Mouse (Mus musculus): ENCODE data around the gene Crocc.

Crocc gene

DNA sequence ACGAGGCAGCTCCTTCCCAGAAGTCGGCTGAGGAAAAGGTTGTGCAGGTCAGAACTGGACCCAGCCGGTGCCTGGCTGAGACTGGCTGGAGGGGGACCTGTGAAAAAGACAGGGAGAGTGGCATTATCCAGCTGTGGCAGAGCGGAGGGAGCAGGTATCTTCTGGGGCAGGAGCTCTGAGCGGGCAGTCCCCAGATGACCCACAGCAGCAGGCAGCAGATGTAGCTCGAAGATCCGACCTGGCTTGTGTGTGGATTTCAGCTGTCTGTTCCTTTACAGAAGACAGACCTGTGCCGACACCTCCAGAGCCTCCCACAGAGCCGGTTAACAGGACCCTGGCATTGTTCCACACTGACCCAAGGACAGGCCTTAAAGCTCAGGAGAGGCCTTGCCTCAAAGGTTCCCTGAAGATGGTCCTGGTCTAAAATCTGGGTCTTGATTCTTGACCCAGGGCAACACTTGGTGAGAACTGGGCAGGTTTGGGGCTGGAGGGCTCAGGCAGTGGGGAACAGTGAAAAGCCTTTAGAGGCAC is 7.2 kb upstream of the Crocc start:
- CTCF ChIA-PET = interaction anchor here (1.2 to 1.3 kb wide), 2 partner anchors 10 to 101 kb away, joined by 3 to 4 read pairs; no protein-coding TSS in a partner anchor

DNA sequence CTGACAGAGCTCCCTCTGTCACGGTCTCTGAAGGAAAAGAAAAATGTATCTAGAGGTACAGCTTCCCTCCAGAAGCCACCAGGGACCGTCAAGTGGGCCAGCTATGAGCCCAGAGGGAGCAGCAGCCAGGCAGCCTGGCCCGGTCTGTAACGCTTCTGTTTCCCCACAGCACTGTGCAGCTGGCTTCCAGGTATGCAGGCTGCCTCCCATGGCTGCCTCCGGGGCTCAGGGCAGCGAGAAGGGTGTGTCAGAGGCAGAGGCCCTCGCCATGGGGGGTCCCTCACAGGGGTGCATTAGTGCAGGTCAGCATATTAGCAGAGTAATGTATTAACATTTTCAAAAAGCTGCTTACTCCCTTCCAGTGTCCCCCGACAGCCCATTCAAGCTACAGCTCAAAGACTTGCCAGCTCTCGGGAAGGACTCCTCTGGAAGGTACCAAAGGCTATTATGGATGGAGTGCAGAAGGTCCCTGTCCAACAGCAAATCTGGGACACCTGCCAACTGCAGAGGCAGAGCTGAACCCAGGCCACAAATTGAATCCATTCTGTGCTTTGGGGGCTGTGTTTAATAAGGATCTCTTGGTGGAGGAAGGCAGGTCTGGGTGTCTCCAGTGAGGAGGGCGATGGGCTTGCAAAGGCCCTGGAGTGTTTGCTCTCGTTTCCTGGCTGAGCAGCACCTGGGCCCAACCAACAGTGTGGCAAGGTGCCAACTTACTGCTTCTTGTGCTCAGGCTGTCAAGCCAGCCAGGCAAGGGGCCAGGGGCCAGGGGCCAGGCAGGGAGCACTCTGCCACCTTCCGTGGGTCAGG is 6.6 kb upstream of the Crocc start:
- CTCF ChIA-PET = no interaction called here

DNA sequence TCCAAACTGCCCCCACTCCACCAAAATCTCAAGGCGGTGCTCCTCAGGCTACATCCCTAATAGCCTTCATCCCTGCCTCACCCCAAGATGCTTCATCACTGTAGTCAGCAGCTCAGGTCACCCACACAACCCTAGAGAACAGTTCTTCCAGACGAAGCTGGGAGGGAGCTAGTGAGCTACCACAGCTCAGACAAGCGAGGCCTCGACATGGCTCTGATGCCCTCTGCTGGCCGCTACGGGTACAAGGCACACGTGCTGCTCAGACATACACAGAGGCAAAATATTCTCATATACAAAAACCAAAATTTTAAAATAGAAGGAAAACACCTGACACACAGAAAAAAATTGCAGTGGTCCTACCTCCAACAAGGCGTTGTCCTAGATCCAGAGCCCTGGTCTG is 4.8 kb upstream of the Crocc start:
- CTCF ChIA-PET = no interaction called here

DNA sequence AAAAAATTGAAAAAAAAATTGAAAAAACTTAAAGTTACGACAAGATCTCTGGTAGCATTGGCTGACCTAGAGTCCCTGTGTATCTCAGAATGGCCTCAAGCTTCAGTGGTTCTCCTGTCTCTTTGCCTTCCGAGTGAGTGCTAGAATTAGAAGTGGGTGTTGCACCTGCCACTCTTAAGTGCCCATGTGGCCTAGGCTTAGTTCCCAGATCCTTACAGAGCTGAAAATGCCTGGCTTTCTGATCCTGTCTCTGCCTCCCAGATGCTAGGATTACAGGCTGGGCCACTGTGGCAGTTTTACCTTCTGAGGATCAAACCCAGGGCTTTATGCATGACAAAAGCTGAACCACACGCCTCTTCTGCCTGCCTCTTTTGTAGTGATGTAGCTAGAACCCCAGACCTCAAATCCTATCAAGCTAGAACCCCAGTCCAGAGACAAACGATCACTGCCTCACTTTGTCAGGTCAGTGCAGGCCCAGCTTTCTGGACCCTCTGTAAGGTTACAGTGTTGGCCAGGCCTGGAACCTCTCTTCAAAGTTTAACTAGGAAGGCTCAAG is 3.8 kb upstream of the Crocc start:
- CTCF ChIA-PET = interaction anchor here (1.0 kb wide), 1 partner anchor 19 kb away, joined by 3 read pairs; no protein-coding TSS in a partner anchor

DNA sequence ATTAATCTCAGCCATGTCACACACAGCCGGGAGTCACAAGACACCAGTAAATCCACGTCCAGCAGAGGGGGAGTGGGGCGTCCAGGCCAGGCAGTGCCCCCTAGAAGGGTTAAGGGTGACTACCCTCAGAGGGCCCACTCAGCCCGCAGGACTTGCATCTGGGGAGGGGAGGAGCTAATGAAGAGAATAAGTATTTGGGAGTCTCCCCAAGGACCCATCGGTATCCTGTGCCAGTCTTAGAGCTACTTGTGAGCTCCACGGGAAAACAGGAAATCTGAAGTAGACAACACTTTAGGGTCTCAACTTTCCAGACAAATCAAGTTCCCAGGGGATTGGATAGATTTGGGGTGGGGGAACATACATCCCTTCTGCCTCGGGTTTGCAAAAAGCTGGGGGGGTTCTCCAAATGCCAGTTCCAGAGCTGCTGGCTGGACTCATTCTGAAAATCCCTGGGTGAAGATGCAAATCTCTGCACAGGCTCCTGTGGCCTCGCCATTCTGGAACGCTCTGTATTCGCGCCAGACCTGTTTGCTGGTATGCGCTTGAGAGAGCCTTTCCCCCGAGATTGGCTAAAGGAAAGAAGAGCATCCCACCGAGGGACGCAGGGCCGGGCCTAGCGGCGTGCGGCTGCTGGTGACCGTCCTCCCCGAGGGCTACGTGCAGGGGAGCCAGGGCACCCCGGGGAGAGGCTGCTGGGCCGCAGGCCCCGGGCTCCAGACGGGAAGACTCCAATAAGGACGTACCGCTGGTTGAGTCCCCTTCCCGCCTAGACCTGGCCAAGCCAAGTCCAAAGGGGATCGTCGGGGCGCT is 529 bp downstream of the Crocc start:
- CTCF ChIA-PET = interaction anchor here (0.7 to 2.0 kb wide), 3 partner anchors 17 to 668 kb away, joined by 3 to 4 read pairs (median 3); no protein-coding TSS in a partner anchor

GRCm38 (mm10) chr4:141058835-141059234 is 1.5 kb downstream of the Crocc start:
- CTCF ChIA-PET = interaction anchor here (0.7 to 1.2 kb wide), 4 partner anchors 10 to 669 kb away, joined by 3 to 10 read pairs (median 5); no protein-coding TSS in a partner anchor

DNA sequence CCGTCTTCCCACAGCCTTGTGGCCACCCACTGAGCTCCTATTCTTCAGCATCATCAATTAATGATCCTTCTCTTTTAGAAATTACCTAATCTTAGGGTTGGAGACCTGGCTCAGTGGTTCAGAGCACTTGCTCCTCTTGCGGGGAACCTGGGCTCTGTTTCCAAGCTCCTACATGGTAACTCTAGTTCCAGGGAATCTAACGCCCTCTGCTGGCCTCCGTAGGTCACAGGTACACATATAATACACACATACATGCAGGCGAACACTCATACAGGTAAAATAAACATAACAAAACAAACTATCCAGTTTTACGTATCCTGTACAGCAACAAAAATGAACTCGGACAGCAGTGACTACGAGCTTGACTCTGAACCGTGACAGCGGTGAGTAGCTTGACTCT is 3.4 kb downstream of the Crocc start:
- CTCF ChIA-PET = interaction anchor here (1.1 kb wide), 1 partner anchor 250 kb away, joined by 8 read pairs; no protein-coding TSS in a partner anchor

DNA sequence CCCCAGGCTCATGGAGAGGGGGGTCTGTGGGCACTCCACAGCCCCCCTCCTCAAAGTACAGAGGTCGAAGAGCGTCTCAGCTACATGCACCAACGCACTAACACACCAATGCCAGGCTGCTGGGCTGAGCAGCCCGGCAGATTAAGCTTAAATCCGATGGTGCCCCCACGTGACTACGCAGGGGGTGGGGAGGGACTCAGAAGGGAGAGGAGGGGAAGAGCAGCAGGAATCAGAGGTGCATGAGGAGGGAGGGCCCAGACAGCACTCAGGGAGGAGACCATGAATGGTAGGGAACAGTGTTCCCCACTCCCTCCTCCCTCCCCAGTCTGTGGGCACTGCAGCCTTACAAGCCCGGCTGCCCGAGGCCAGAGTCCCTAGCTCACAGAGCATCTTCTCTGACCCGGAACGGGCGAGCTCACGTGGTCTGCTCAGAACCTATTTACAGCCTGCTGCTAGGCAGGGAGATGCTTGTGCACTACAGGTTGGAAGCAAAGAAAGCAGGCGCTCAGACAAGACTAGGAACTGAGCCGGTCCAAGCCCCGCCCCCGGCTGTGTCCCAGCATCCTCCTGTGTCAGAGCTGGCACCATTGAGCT is 6.7 kb downstream of the Crocc start:
- CTCF ChIA-PET = no interaction called here

GRCm38 (mm10) chr4:141053138-141053537 is 7.2 kb downstream of the Crocc start:
- CTCF ChIA-PET = no interaction called here

DNA sequence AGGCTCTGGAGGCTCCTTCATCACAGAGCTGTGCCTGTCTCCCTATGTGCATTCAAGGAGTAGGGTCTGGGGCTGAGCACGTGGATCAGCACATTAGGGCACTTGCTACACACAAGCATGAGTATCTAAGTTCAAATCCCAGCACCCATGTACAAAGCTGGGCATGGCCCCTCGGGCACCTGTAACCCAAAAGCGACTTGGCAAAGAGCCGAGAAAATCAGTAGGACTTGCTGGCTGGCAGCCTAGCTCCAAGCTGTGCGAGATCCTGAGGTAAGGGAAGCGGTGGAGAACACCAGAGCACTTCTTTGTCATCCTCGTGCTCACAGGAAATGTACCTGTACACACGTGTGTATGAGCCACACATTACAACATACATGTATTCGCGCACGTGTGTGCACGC is 7.9 kb downstream of the Crocc start:
- CTCF ChIA-PET = no interaction called here

GRCm38 (mm10) chr4:141049476-141049835 is 10.9 kb downstream of the Crocc start:
- CTCF ChIA-PET = no interaction called here

GRCm38 (mm10) chr4:141048810-141049475 is 11.4 kb downstream of the Crocc start:
- CTCF ChIA-PET = interaction anchor here (0.6 kb wide), 1 partner anchor 9 kb away, joined by 10 read pairs; no protein-coding TSS in a partner anchor

DNA sequence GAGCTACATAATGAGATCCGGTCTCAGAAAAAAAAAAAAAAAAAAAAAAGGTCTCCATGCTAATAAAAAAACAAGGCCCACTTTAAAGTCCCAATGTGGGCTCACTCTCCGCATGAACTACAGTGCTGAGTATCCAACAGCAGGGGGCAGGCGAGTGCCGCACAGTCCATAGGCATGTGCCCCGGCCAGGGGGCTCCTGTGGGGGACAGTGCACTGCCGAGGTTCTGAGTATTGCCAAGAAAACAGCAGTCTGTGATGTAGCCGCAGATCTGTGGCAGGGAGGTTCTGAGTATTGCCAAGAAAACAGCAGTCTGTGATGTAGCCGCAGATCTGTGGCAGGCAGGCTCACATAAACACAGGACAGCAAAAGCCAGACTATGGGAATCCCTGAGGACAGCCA is 15.5 kb downstream of the Crocc start:
- CTCF ChIA-PET = interaction anchor here (0.6 to 0.9 kb wide), 2 partner anchors 19 to 294 kb away, joined by 3 to 6 read pairs; no protein-coding TSS in a partner anchor

- CTCF ChIA-PET = no interaction called here
These were observed 19.2 kb downstream of the Crocc start for GRCm38 (mm10) chr4:141041117-141041516.

DNA sequence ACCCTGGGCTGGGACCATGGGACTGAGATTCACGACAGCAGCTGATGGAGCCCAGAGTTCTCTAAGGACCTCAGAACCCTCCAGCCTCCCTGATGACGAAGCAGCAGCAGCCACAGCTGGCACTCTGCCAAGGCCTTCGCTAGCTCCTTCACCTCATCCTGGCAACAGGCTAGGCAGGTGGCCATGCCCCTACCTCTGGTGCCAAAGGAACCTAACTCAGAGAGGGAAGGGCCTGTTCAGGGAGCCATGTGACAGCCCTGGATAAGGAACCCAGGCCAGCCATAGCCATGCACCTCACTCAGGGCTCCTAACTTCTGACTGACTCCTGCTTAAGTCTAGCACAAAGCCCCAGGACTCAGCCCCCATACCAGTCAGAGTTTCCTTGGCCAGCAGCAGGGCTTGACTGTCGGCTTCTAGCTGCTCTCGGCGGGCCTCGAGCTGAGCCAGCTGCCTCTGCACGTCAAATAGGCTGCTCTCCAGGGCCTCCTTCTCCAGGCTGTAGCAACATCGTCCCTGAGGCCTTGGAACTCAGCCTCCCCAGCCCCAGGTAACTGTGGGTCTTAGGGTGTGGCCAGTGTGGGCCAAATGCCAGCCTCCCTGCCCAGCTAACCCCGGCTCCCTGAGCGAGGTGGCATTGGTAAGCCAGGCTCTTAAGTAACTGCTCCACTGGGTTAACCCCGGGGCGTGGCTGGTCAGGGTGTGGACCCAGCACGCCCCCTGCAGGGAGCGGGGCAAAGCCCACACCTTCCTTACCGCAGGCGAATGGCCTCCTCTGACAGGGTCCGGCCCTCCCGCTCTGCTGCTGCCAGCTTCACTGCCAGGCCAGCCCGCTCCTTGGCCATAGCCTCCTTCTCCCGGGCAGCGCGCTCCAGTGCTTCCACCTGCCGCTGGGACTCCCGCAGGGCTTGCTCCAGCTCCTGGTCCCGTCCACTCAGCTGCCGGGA is 26.5 kb downstream of the Crocc start:
- CTCF ChIA-PET = interaction anchor here (0.6 kb wide), 1 partner anchor 29 kb away, joined by 6 read pairs; no protein-coding TSS in a partner anchor

DNA sequence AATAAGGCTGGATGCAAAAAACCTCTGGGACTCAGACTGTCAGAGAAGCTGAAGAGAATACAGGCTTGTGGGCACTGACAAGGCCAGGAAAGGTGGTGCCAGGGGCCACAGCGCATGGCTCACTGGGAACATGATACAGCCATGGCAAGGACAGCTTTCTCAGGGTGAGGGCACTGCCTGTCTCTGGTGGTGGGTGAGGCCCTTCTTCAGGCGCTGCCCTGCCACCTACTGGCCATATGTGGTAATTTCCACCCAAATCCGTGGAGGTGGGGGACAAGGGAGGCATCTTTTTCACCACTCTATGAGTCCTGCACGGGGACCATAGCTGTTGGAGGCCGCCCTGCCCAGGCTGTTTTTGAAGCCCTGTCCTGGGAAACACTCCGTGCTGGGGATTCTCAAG is 28.6 kb downstream of the Crocc start:
- CTCF ChIA-PET = interaction anchor here (0.5 to 0.9 kb wide), 2 partner anchors 66 to 68 kb away, joined by 3 to 4 read pairs; no protein-coding TSS in a partner anchor

GRCm38 (mm10) chr4:141030541-141031206 is 29.7 kb downstream of the Crocc start:
- CTCF ChIA-PET = interaction anchor here (0.9 kb wide), 1 partner anchor 65 kb away, joined by 3 read pairs; no protein-coding TSS in a partner anchor

DNA sequence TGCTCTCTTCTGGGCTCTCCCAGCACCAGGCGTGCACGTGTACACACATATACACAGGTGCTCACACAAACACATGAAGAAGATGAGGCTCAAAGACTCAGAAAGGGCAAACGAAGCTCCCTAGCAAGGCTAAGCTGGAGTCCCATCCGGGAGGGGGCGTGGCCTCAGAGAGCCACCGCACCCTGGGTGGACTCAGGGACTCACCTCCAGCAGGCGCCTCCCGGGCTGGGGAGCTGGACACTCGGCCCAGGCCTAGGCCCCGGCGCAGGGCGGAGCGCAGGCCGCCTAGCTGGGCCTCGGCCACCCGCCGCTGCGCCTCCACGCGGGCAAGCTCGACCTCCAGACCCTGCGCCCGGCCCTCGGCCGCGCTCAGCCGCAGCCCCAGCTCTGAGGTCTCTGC is 35.4 kb downstream of the Crocc start:
- CTCF ChIA-PET = no interaction called here

DNA sequence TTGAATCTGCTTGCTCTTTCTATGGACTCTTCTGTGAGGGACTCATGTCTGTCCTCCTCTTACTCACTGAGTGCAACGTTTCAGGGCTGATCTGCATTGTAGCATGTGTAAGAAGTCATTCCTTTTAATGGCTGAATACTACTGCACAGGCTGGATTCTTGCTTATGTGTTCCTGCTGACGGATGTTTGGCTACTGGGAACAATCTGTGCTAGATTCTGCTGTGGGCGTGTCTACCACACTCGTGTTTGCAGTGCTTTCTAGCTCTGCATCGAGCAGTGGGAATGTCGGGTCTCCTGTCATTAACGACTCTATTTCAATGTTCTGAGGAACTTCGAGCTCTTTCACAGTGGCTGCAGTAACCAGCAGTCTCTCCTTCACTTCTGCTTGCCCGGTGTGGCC is 36.3 kb downstream of the Crocc start:
- CTCF ChIA-PET = no interaction called here
